Mouse (Mus musculus): ENCODE results near the gene Rgs19.

DNA sequence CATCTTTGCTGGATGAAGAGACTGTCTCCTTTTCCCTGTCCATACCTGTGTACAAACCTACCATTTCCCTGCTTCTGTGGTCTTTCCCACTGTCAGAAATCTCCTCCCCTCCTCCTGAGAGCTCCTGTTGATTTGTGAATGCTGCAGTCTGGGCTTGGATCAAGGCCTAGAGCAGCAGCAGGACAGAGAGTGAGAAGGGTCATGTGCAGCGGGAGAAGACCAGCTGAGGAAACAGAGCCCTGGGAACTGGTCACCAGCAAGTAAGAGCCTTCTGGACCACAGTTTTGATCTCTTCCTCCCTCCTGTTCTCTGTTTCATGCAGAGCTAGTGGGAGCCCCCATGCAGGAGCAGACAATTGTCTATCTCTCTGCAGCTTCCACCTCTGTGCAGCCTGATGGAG, 2.0 kb upstream of the Rgs19 start:
- TF ChIP-seq CTCF (IDR thresholded peaks at IDR 0.05; ENCODE audit: extremely low read depth, insufficient read depth, low read length) (no peak), POLR2A (IDR thresholded peaks at IDR 0.05; ENCODE audit: extremely low read depth, insufficient read depth, low read length) (no peak)

Data from cortical plate, adult 2 months (tissue).